Mouse (Mus musculus) kidney, adult 2 months (tissue): ENCODE results near the gene Metrn.

Experiments used
- CTCF ChIP-seq: fragments of 200-500 bp; conservative IDR thresholded peaks from 2 replicates; pipeline ENCODE4 v1.5.1; 2011; ENCODE audit warnings: low read depth, mild to moderate bottlenecking, control low read depth, low read length, moderate library complexity, mixed read lengths; ENCODE audit not compliant: insufficient read depth, insufficient read length
- POLR2A ChIP-seq: fragments of 200-500 bp; IDR thresholded peaks from one replicate; pipeline ENCODE4 v1.6.1; 2011; ENCODE audit warnings: low read depth, low read length, control low read depth

DNA sequence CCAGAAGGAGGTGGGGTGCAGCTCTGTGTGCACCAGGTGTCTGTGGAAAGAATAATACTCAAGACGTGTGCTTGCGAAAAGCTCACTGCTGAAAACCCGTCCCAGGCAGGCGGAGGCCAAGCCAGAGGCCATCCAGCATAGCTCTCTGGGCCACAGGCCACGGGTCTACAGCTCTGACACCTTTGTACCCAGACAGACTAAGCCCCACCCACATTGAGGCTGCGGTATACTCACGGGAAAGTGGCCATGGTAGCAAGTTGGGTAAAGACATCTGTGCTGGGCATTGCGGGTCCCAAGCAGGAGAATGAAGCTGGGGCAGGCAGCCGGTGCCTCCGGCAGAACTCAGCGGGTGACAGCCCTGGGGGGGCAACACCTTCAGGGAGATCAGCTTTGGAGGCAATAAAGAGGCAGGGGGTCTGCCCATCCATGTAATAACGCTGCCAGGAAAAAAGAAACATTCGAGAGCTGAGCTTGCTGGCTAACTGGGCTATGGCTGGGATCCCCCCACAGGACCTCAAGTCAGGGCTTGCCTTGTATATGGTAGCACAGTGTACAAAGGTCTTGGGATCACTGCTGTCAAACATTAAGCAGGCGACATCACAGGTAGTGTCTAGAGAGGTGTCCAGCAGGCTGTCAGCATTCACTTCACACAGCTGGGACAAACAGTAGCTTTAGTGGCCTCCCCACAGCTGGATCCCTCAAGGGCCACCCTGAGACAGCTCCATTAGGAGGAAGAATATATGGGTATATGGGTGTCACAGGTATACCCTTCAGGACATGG lies 42.7 kb upstream of the Metrn start:
- TF ChIP-seq POLR2A (no peak), CTCF (no peak)
